In the genomic region with DNA sequence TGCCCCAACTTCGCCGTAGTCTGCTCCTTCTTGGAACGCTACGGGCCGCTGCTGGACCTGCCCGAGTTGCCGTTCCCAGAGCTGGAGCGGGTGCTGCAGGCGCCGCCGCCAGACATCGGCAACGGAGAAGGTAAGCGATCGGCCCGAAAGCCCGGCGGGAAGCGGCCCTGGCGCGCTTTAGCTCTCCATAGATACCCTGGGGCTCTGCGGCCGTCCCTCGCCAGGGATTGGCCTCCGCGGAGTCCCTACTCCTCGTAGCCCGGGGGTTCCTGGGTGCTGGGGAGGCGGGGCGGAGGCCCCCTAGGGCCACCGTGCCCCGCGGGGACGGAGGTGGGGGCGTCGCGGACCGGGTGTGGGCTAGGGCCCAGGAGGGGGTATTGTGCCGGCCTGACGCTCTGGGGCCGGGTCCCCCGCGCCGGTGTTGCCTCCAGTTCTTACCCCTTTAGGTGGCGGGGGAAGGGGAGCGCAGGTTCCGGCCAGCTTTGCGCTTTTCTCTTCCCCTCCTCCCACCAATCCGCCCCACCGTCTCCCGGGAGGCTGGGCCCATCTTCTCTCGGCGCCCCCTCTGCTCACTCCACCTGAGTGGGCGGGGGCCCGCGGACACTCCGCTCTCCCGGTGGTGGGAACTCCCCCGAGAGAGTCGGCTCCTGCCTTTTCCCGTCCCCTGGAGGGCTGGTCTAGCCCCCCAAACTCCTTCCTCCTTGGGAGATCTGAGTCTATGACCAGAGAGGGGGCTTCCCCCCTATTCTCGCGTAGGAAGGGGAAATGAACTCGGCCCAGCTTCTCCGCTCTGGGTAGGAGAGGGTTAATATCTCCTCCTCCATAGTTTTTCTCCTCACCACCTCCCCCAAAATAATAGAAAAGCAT, we compare ENCODE assay signal across 8 mouse cellular contexts. TPM values are rescaled to one million over a fixed set of nuclear protein-coding genes. Genes with fewer than 3 reads are reported as not detected.
DNase-seq lines count a peak whose midpoint lies in the region; ATAC-seq and TF ChIP-seq lines count a peak whose summit lies in the region.

No protein-coding gene starts in this region.

- H3K9ac ChIP-seq in forebrain, embryonic 14.5 days (ENCODE audit: low read length), result peak overlapping the region; percentile 99
- peak overlapping the region; percentile 100 for H3K9ac ChIP-seq in neural tube, embryonic 15.5 days (replicated peaks)

- H3K27me3 ChIP-seq in forebrain, embryonic 14.5 days (replicated peaks; ENCODE audit: control insufficient read depth, insufficient read depth, low read length), result no peaks in the 10 kb centered on the region
- no peaks in the 10 kb centered on the region for H3K27me3 ChIP-seq in neural tube, embryonic 15.5 days (replicated peaks)

- no peak for TF ChIP-seq POLR2A in lung, adult 2 months (IDR thresholded peaks at IDR 0.05; ENCODE audit: borderline replicate concordance, extremely low read depth, low read depth, low read length)

- 0 out of 2 replicates have a peak, but pooled peaks cover 2% of the 10 kb centered on the region for H3K36me3 ChIP-seq in forebrain, embryonic 14.5 days (ENCODE audit: control insufficient read depth, insufficient read depth, low read length)
- H3K36me3 ChIP-seq in neural tube, embryonic 15.5 days, result 0 out of 2 replicates have a peak, but pooled peaks cover 2% of the 10 kb centered on the region

- peak overlapping the region; percentile 83 for H3K4me3 ChIP-seq in brown adipose tissue, adult 24 weeks (ENCODE audit: insufficient read depth, low read depth, low read length)
- H3K4me3 ChIP-seq in forebrain, embryonic 14.5 days (ENCODE audit: low read depth, low read length), result peak overlapping the region; percentile 99
- peak overlapping the region; percentile 98 for H3K4me3 ChIP-seq in layer of hippocampus, adult 2 months
- H3K4me3 ChIP-seq in lung, adult 2 months (replicated peaks; ENCODE audit: extremely low read depth, low read depth, low read length), result peak overlapping the region; percentile 86
- H3K4me3 ChIP-seq in neural tube, embryonic 15.5 days (replicated peaks), result peak overlapping the region; percentile 100

- no peaks in the 10 kb centered on the region for H3K9me3 ChIP-seq in forebrain, embryonic 14.5 days (replicated peaks; ENCODE audit: control insufficient read depth, low read length)
- no peaks in the 10 kb centered on the region for H3K9me3 ChIP-seq in neural tube, embryonic 15.5 days (replicated peaks)

- peak overlapping the region; percentile 62 for H3K27ac ChIP-seq in brown adipose tissue, adult 24 weeks (replicated peaks; ENCODE audit: low read depth, low read length)
- peak overlapping the region; percentile 98 for H3K27ac ChIP-seq in forebrain, embryonic 14.5 days (ENCODE audit: low read depth, low read length)
- H3K27ac ChIP-seq in layer of hippocampus, adult 2 months, result peak overlapping the region; percentile 100
- peak overlapping the region; percentile 99 for H3K27ac ChIP-seq in neural tube, embryonic 15.5 days (replicated peaks)

- peak overlapping the region; percentile 73 for H3K4me2 ChIP-seq in forebrain, embryonic 14.5 days (ENCODE audit: low read length)
- peak overlapping the region; percentile 64 for H3K4me2 ChIP-seq in neural tube, embryonic 15.5 days

- TF ChIP-seq CTCF in layer of hippocampus, adult 2 months (conservative IDR thresholded peaks at IDR 0.05), result no peak
- no peak for TF ChIP-seq CTCF in lung, adult 2 months (IDR thresholded peaks at IDR 0.05; ENCODE audit: insufficient read depth, low read length)

- ATAC-seq in forebrain, embryonic 14.5 days, result peak; percentile 51
- peak; percentile 53 for ATAC-seq in neural tube, embryonic 15.5 days (ENCODE audit: low FRiP score)

- peak; percentile 44 for DNase-seq in ES-CJ7 (ENCODE audit: low read depth, low spot score)
- no peak for DNase-seq in forebrain, embryonic 14.5 days (ENCODE audit: low spot score)
- peak; percentile 51 to 58 for DNase-seq in heart, postnatal 10 days
- peak; percentile 36 to 38 for DNase-seq in layer of hippocampus, adult 2 months (ENCODE audit: low spot score in 2 of 2)
- DNase-seq in lung, adult 2 months, result peak; percentile 66
- DNase-seq in thymus, adult 18-20 months, result peak; percentile 58 to 65

- intact Hi-C loops in heart, postnatal 10 days (cut with DNase I), result loop anchor here (2.0 to 5.0 kb wide), 6 partner anchors 62 to 157 kb away; a partner anchor contains a TSS

- WGBS in forebrain, embryonic 14.5 days, result under 1% methylated on average over 46 of the region's 65 CpGs
- WGBS in lung, adult 2 months, result under 1% methylated on average over 65 of the region's 65 CpGs
- under 1% methylated on average over 61 of the region's 65 CpGs for WGBS in neural tube, embryonic 15.5 days

- 0 out of 2 replicates have a peak, but pooled peaks cover 2% of the 10 kb centered on the region for H3K4me1 ChIP-seq in brown adipose tissue, adult 24 weeks (ENCODE audit: control insufficient read depth, insufficient read depth, insufficient read length, low read length)
- H3K4me1 ChIP-seq in forebrain, embryonic 14.5 days (ENCODE audit: control insufficient read depth, insufficient read depth, low read length), result peaks cover 11% of the 10 kb centered on the region
- peaks cover 3% of the 10 kb centered on the region for H3K4me1 ChIP-seq in lung, adult 2 months (ENCODE audit: control insufficient read depth, insufficient read depth, low read length)
- H3K4me1 ChIP-seq in neural tube, embryonic 15.5 days, result peaks cover 22% of the 10 kb centered on the region

RNA-seq across cellular contexts. Expression of a gene that starts 0.5 kb away (rescaled TPM):
- 9.0 and 9.5 TPM in 2 replicates for polyA plus RNA-seq in brown adipose tissue, adult 24 weeks (2012; ENCODE audit: insufficient read depth, insufficient read length, missing spikeins)
- 21.4 and 25.5 TPM in 2 replicates for polyA plus RNA-seq in forebrain, embryonic 14.5 days (2014; fragmentation: Nextera tagmentation; extraction: Ambion mirVana)
- 10 to 100 TPM; 17.0 to 20.0 TPM for total RNA-seq in heart, postnatal 10 days (2021)
- 10 to 100 TPM; 46.0 to 50.3 TPM for total RNA-seq in layer of hippocampus, adult 2 months (2021)
- 1.7 and 3.2 TPM in 2 replicates for polyA plus RNA-seq in lung, adult 2 months (2012; rRNA removed)
- 24.3 and 25.2 TPM in 2 replicates for polyA plus RNA-seq in neural tube, embryonic 15.5 days (2015; fragmentation: Nextera tagmentation; extraction: Ambion mirVana)

RNA-seq across cellular contexts. Expression of a gene that starts 0.9 kb away (rescaled TPM):
- polyA plus RNA-seq in brown adipose tissue, adult 24 weeks (2012; ENCODE audit: insufficient read depth, insufficient read length, missing spikeins), result 144 and 173 TPM in 2 replicates
- polyA plus RNA-seq in forebrain, embryonic 14.5 days (2014; fragmentation: Nextera tagmentation; extraction: Ambion mirVana), result 56.8 and 64.1 TPM in 2 replicates
- 10 to 100 TPM; 41.8 to 53.9 TPM for total RNA-seq in heart, postnatal 10 days (2021)
- total RNA-seq in layer of hippocampus, adult 2 months (2021), result 10 to 100 TPM; 46.5 to 50.2 TPM
- 16.9 and 25.6 TPM in 2 replicates for polyA plus RNA-seq in lung, adult 2 months (2012; rRNA removed)
- polyA plus RNA-seq in neural tube, embryonic 15.5 days (2015; fragmentation: Nextera tagmentation; extraction: Ambion mirVana), result 56.8 and 58.3 TPM in 2 replicates
